Mouse (Mus musculus) lung, embryonic 14.5 days (tissue): ENCODE results near the gene Arhgef12. TPM values are rescaled to one million over a fixed set of nuclear protein-coding genes. Genes with fewer than 3 reads are reported as not detected.
A peak's percentile ranks its signal among the peaks of the same experiment; 100 is the strongest.

Experiments used
- ATAC-seq: fragments of 200-750 bp; cut with Nextera tagmentation; 2 replicates; pipeline ENCODE4 v1.8.0; 2017; ENCODE audit warnings: mild to moderate bottlenecking, moderate TSS enrichment, moderate library complexity; ENCODE audit not compliant: insufficient read depth
- DNase-seq: peaks from one replicate; pipeline ENCODE4 v3.0.0-alpha.2; 2015
- H3K27ac ChIP-seq: fragments of 300-500 bp; sonication (generic); 2 replicates; pipeline ENCODE4 v1.5.1; 2014; ENCODE audit warnings: low read depth, mild to moderate bottlenecking, moderate library complexity
- H3K27me3 ChIP-seq: fragments of 300-500 bp; sonication (generic); 2 replicates; pipeline ENCODE4 v1.6.1; 2014; ENCODE audit warnings: low read length, control low read depth; ENCODE audit not compliant: insufficient read depth
- H3K36me3 ChIP-seq: fragments of 300-500 bp; sonication (generic); 2 replicates; pipeline ENCODE4 v1.6.1; 2014; ENCODE audit warnings: control low read depth; ENCODE audit not compliant: insufficient read depth
- H3K4me1 ChIP-seq: fragments of 300-500 bp; sonication (generic); 2 replicates; pipeline ENCODE4 v1.6.1; 2014; ENCODE audit warnings: antibody characterized with exemption, control low read depth; ENCODE audit not compliant: insufficient read depth
- H3K4me2 ChIP-seq: fragments of 300-500 bp; sonication (generic); 2 replicates; pipeline ENCODE4 v1.6.1; 2014; ENCODE audit warnings: mild to moderate bottlenecking
- H3K4me3 ChIP-seq: fragments of 300-500 bp; sonication (generic); 2 replicates; pipeline ENCODE4 v1.5.1; 2014; ENCODE audit warnings: low read depth, low read length
- H3K9ac ChIP-seq: fragments of 300-500 bp; sonication (generic); 2 replicates; pipeline ENCODE4 v1.6.1; 2014
- H3K9me3 ChIP-seq: fragments of 300-500 bp; sonication (generic); 2 replicates; pipeline ENCODE4 v1.6.1; 2016; ENCODE audit warnings: low read depth, low read length, control low read depth
- CTCF ChIP-seq: IDR thresholded peaks from 2 replicates; pipeline ENCODE4 v1.5.1; 2016; ENCODE audit warnings: antibody characterized with exemption, low read depth
- WGBS: fragments of 180-500 bp; shearing (Covaris S2); extraction: QIAGEN DNeasy Blood & Tissue Kit; methylation state at CpG from one replicate; pipeline ENCODE4 v1.1.7; 2014; 5-methylcytosine and 5-hydroxymethylcytosine counted together
- polyA plus RNA-seq: library from polyadenylated mRNA; unstranded; fragments of >200 nt; fragmentation: Nextera tagmentation; extraction: Ambion mirVana; gene quantifications from 2 replicates; pipeline ENCODE4 v1.2.1, GENCODE M21; 2014

The Arhgef12 gene
- polyA plus RNA-seq, 1 experiment from 2014 or later: 24.7 TPM

DNA sequence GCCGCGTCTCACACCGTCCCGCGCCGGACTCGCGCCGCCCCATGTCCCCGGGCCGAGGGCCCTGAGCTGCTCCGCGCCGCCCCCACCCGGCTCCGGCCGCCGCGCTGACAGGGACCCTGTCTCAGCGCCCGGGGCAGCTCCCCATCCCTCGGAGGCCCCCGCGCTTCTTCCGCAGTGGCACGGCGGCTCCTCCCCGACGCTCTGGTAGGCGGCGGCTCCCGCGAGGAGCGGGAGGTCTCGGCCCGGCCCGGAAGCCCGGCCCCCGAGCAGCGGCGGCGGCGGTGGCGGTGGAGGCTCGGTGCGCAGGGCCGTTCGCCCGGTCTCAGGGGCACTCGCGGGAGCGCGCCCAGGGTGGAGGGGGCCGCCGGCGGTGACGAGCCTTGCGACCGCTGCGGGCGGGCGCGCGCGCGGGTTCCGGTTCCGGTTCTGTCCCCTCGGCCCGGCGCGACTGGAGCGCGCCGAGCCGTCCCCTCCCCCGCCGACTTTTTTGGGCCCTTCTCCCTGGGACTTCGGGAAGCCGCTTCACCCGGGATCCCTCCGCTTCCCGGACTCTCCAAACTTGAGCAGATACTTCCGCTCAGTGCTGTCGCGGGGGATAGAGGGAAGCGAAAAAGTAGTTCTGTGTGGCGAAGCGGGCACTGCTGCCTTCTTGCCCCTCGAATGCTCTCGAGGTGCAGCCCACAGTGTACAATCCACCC lies 1.2 kb downstream of the Arhgef12 start:
- Histone ChIP-seq H3K4me2 (peak overlapping the region; percentile 77), H3K4me1 (peaks cover 10% of the 10 kb centered on the region), H3K36me3 (0 out of 2 replicates have a peak, but pooled peaks cover 2% of the 10 kb centered on the region), H3K9ac (peak overlapping the region; percentile 92), H3K27me3 (no peaks in the 10 kb centered on the region), H3K4me3 (peak overlapping the region; percentile 96), H3K9me3 (no peaks in the 10 kb centered on the region), H3K27ac (peak overlapping the region; percentile 96)
- peak; percentile 97 for DNase-seq
- ATAC-seq: peak; percentile 85
- TF ChIP-seq CTCF: 0 out of 2 replicates have a peak, but pooled peaks have one; percentile 2
- under 1% methylated on average over 89 of the region's 91 CpGs for WGBS

- H3K4me1 ChIP-seq: peaks cover 10% of the 10 kb centered on the region
These were observed 2.0 kb downstream of the Arhgef12 start for GRCm38 (mm10) chr9:43104873-43105663.

GRCm38 (mm10) chr9:43104526-43104872 lies 2.5 kb downstream of the Arhgef12 start:
- peak overlapping the region; percentile 92 for H3K9ac ChIP-seq
- H3K4me1 ChIP-seq: peaks cover 10% of the 10 kb centered on the region
- no peaks in the 10 kb centered on the region for H3K27me3 ChIP-seq
- no peak for ATAC-seq
- no peaks in the 10 kb centered on the region for H3K36me3 ChIP-seq
- peak overlapping the region; percentile 96; the same call in 1 of the 2 replicates for H3K27ac ChIP-seq
- H3K4me3 ChIP-seq: peak overlapping the region; percentile 96
- no peak for TF ChIP-seq CTCF
- no peak for DNase-seq
- H3K4me2 ChIP-seq: peak overlapping the region; percentile 77
- H3K9me3 ChIP-seq: no peaks in the 10 kb centered on the region
- 1% methylated on average over 4 of the region's 4 CpGs for WGBS

More at GRCm38 (mm10) chr9:43104873-43105663, 2.0 kb downstream of the Arhgef12 start:
- WGBS: under 1% methylated on average over 40 of the region's 40 CpGs
- no peaks in the 10 kb centered on the region for H3K36me3 ChIP-seq
- H3K4me2 ChIP-seq: peak overlapping the region; percentile 77
- H3K27ac ChIP-seq: peak overlapping the region; percentile 96
- peak overlapping the region; percentile 92 for H3K9ac ChIP-seq
- peak overlapping the region; percentile 96 for H3K4me3 ChIP-seq
- H3K27me3 ChIP-seq: no peaks in the 10 kb centered on the region
- no peaks in the 10 kb centered on the region for H3K9me3 ChIP-seq
- no peak for ATAC-seq
- TF ChIP-seq CTCF: no peak
- peak; percentile 57 for DNase-seq

GRCm38 (mm10) chr9:43103675-43104299 lies 3.3 kb downstream of the Arhgef12 start:
- H3K9me3 ChIP-seq: no peaks in the 10 kb centered on the region
- H3K4me2 ChIP-seq: peak overlapping the region; percentile 77
- WGBS: 12% methylated on average over 4 of the region's 4 CpGs
- H3K4me1 ChIP-seq: peaks cover 10% of the 10 kb centered on the region
- H3K4me3 ChIP-seq: peak overlapping the region; percentile 96
- H3K36me3 ChIP-seq: no peaks in the 10 kb centered on the region
- no peak overlapping the region for H3K27ac ChIP-seq
- DNase-seq (peak; percentile 48), ATAC-seq (no peak)
- H3K9ac ChIP-seq: peak overlapping the region; percentile 92
- no peaks in the 10 kb centered on the region for H3K27me3 ChIP-seq
- TF ChIP-seq CTCF: no peak

GRCm38 (mm10) chr9:43102931-43103330 lies 4.1 kb downstream of the Arhgef12 start:
- DNase-seq (no peak), ATAC-seq (no peak)
- H3K9me3 ChIP-seq: no peaks in the 10 kb centered on the region
- H3K4me3 ChIP-seq: peak overlapping the region; percentile 96
- H3K4me2 ChIP-seq: peak overlapping the region; percentile 77
- WGBS: 66% methylated on average over 2 of the region's 2 CpGs
- peak overlapping the region; percentile 52 for H3K9ac ChIP-seq
- TF ChIP-seq CTCF: no peak
- no peaks in the 10 kb centered on the region for H3K27me3 ChIP-seq
- H3K27ac ChIP-seq: no peak overlapping the region
- H3K36me3 ChIP-seq: no peaks in the 10 kb centered on the region
- peaks cover 10% of the 10 kb centered on the region for H3K4me1 ChIP-seq

- H3K9ac ChIP-seq: 0 out of 2 replicates have a peak overlapping the region, but pooled peaks have one; percentile 24
- peak overlapping the region; percentile 22 for H3K27ac ChIP-seq
- no peak for TF ChIP-seq CTCF
- no peaks in the 10 kb centered on the region for H3K27me3 ChIP-seq
- 43% methylated on average over 8 of the region's 8 CpGs for WGBS
- no peak for ATAC-seq
- H3K9me3 ChIP-seq: no peaks in the 10 kb centered on the region
- no peaks in the 10 kb centered on the region for H3K36me3 ChIP-seq
- peak overlapping the region; percentile 96 for H3K4me3 ChIP-seq
- H3K4me1 ChIP-seq: peaks cover 10% of the 10 kb centered on the region
- no peak for DNase-seq
- peak overlapping the region; percentile 77 for H3K4me2 ChIP-seq
These were observed 5.0 kb downstream of the Arhgef12 start for GRCm38 (mm10) chr9:43101936-43102595.
